Mouse (Mus musculus): ENCODE measurements around the gene Cmtm6. TPM values are rescaled to one million over a fixed set of nuclear protein-coding genes. Genes with fewer than 3 reads are reported as not detected.
A peak's percentile ranks its signal among the peaks of the same experiment; 100 is the strongest.

Gene Cmtm6
- polyA plus RNA-seq, 1 experiment from 2014 or later = 45.2 TPM

GRCm38 (mm10) chr9:114745654-114746053, 14.7 kb downstream of the Cmtm6 start:
- H3K27me3 ChIP-seq (ENCODE audit: control insufficient read depth, insufficient read depth, low read length) = no peaks in the 10 kb centered on the region
- 56% methylated on average over 4 of the region's 4 CpGs for WGBS
- H3K4me3 ChIP-seq (ENCODE audit: control insufficient read depth in 1 of 2, insufficient read depth in 1 of 2, low read depth in 1 of 2, low read length in 2 of 2) = no peak overlapping the region
- H3K36me3 ChIP-seq (ENCODE audit: control insufficient read depth, insufficient read depth, low read length) = peaks cover 59% of the 10 kb centered on the region
- H3K9ac ChIP-seq (ENCODE audit: low read length) = no peak overlapping the region
- H3K4me1 ChIP-seq (ENCODE audit: control insufficient read depth in 2 of 2, insufficient read depth in 2 of 2, low read length in 2 of 2) = peaks cover 8 to 18% of the 10 kb centered on the region in 2 experiments
- H3K9me3 ChIP-seq (ENCODE audit: control insufficient read depth, low read length) = no peaks in the 10 kb centered on the region
- no peak overlapping the region for H3K4me2 ChIP-seq (ENCODE audit: low read length)
- no peak for ATAC-seq (ENCODE audit: insufficient number of reproducible peaks, insufficient read depth, low FRiP score, low read depth)
- peak overlapping the region in 1 of 2 experiments; percentile 44; a peak in 1 of 4 replicates for H3K27ac ChIP-seq (replicated peaks in 1 of 2; ENCODE audit: control insufficient read depth in 1 of 2, insufficient read depth in 1 of 2, low read depth in 2 of 2, low read length in 2 of 2)

- peaks cover 8 to 18% of the 10 kb centered on the region in 2 experiments for H3K4me1 ChIP-seq (ENCODE audit: control insufficient read depth in 2 of 2, insufficient read depth in 2 of 2, low read length in 2 of 2)
- H3K36me3 ChIP-seq (ENCODE audit: control insufficient read depth, insufficient read depth, low read length) = peaks cover 60% of the 10 kb centered on the region
- no peak overlapping the region for H3K9ac ChIP-seq (ENCODE audit: low read length)
- H3K9me3 ChIP-seq (ENCODE audit: control insufficient read depth, low read length) = no peaks in the 10 kb centered on the region
- H3K27ac ChIP-seq (replicated peaks in 1 of 2; ENCODE audit: control insufficient read depth in 1 of 2, insufficient read depth in 1 of 2, low read depth in 2 of 2, low read length in 2 of 2) = no peak overlapping the region
- H3K4me3 ChIP-seq (ENCODE audit: control insufficient read depth in 1 of 2, insufficient read depth in 1 of 2, low read depth in 1 of 2, low read length in 2 of 2) = no peak overlapping the region
- no peaks in the 10 kb centered on the region for H3K27me3 ChIP-seq (ENCODE audit: control insufficient read depth, insufficient read depth, low read length)
- no peak overlapping the region for H3K4me2 ChIP-seq (ENCODE audit: low read length)
- WGBS = 80% methylated on average over 10 of the region's 10 CpGs
- no peak for ATAC-seq (ENCODE audit: insufficient number of reproducible peaks, insufficient read depth, low FRiP score, low read depth)
Measured at GRCm38 (mm10) chr9:114747012-114747411, 16.1 kb downstream of the Cmtm6 start.

- WGBS = 84% methylated on average over 12 of the region's 12 CpGs
- ATAC-seq (ENCODE audit: insufficient number of reproducible peaks, insufficient read depth, low FRiP score, low read depth) = no peak
- no peak overlapping the region for H3K4me2 ChIP-seq (ENCODE audit: low read length)
Measured at GRCm38 (mm10) chr9:114747466-114747865, 16.6 kb downstream of the Cmtm6 start.

GRCm38 (mm10) chr9:114751582-114751981, 20.7 kb downstream of the Cmtm6 start:
- Histone ChIP-seq H3K36me3 (ENCODE audit: control insufficient read depth, insufficient read depth, low read length) (peaks cover 56% of the 10 kb centered on the region), H3K27me3 (ENCODE audit: control insufficient read depth, insufficient read depth, low read length) (no peaks in the 10 kb centered on the region), H3K4me2 (ENCODE audit: low read length) (no peak overlapping the region), H3K27ac (replicated peaks in 1 of 2; ENCODE audit: control insufficient read depth in 1 of 2, insufficient read depth in 1 of 2, low read depth in 2 of 2, low read length in 2 of 2) (no peak overlapping the region), H3K9ac (ENCODE audit: low read length) (no peak overlapping the region), H3K9me3 (ENCODE audit: control insufficient read depth, low read length) (no peaks in the 10 kb centered on the region), H3K4me3 (ENCODE audit: control insufficient read depth in 1 of 2, insufficient read depth in 1 of 2, low read depth in 1 of 2, low read length in 2 of 2) (no peak overlapping the region), H3K4me1 (ENCODE audit: control insufficient read depth in 2 of 2, insufficient read depth in 2 of 2, low read length in 2 of 2) (peaks cover 2 to 5% of the 10 kb centered on the region in 2 experiments; a peak in 3 of 4 replicates)
- 88% methylated on average over 3 of the region's 3 CpGs for WGBS
- no peak for ATAC-seq (ENCODE audit: insufficient number of reproducible peaks, insufficient read depth, low FRiP score, low read depth)

More at GRCm38 (mm10) chr9:114747466-114747865, 16.6 kb downstream of the Cmtm6 start:
- Histone ChIP-seq H3K4me3 (ENCODE audit: control insufficient read depth in 1 of 2, insufficient read depth in 1 of 2, low read depth in 1 of 2, low read length in 2 of 2) (no peak overlapping the region), H3K9me3 (ENCODE audit: control insufficient read depth, low read length) (no peaks in the 10 kb centered on the region), H3K36me3 (ENCODE audit: control insufficient read depth, insufficient read depth, low read length) (peaks cover 57% of the 10 kb centered on the region), H3K27me3 (ENCODE audit: control insufficient read depth, insufficient read depth, low read length) (no peaks in the 10 kb centered on the region), H3K27ac (replicated peaks in 1 of 2; ENCODE audit: control insufficient read depth in 1 of 2, insufficient read depth in 1 of 2, low read depth in 2 of 2, low read length in 2 of 2) (no peak overlapping the region), H3K4me1 (ENCODE audit: control insufficient read depth in 2 of 2, insufficient read depth in 2 of 2, low read length in 2 of 2) (peaks cover 6 to 14% of the 10 kb centered on the region in 2 experiments), H3K9ac (ENCODE audit: low read length) (no peak overlapping the region)

GRCm38 (mm10) chr9:114752311-114752710, 21.4 kb downstream of the Cmtm6 start:
- H3K27ac ChIP-seq (replicated peaks in 1 of 2; ENCODE audit: control insufficient read depth in 1 of 2, insufficient read depth in 1 of 2, low read depth in 2 of 2, low read length in 2 of 2) = no peak overlapping the region
- peak overlapping the region; percentile 94 for H3K4me2 ChIP-seq (ENCODE audit: low read length)
- ATAC-seq (ENCODE audit: insufficient number of reproducible peaks, insufficient read depth, low FRiP score, low read depth) = no peak
- H3K9ac ChIP-seq (ENCODE audit: low read length) = no peak overlapping the region
- no peak overlapping the region for H3K4me3 ChIP-seq (ENCODE audit: control insufficient read depth in 1 of 2, insufficient read depth in 1 of 2, low read depth in 1 of 2, low read length in 2 of 2)
- no peaks in the 10 kb centered on the region for H3K9me3 ChIP-seq (ENCODE audit: control insufficient read depth, low read length)
- no peaks in the 10 kb centered on the region for H3K27me3 ChIP-seq (ENCODE audit: control insufficient read depth, insufficient read depth, low read length)
- H3K36me3 ChIP-seq (ENCODE audit: control insufficient read depth, insufficient read depth, low read length) = peaks cover 56% of the 10 kb centered on the region
- 62% methylated on average over 9 of the region's 9 CpGs for WGBS
- peaks cover 2 to 5% of the 10 kb centered on the region in 2 experiments; a peak in 3 of 4 replicates for H3K4me1 ChIP-seq (ENCODE audit: control insufficient read depth in 2 of 2, insufficient read depth in 2 of 2, low read length in 2 of 2)

GRCm38 (mm10) chr9:114752863-114753484, 22.1 kb downstream of the Cmtm6 start:
- Histone ChIP-seq H3K9me3 (ENCODE audit: control insufficient read depth, low read length) (no peaks in the 10 kb centered on the region), H3K27ac (replicated peaks in 1 of 2; ENCODE audit: control insufficient read depth in 1 of 2, insufficient read depth in 1 of 2, low read depth in 2 of 2, low read length in 2 of 2) (peak overlapping the region; percentile 14 to 67; a peak in 2 of 4 replicates), H3K36me3 (ENCODE audit: control insufficient read depth, insufficient read depth, low read length) (peaks cover 52% of the 10 kb centered on the region), H3K27me3 (ENCODE audit: control insufficient read depth, insufficient read depth, low read length) (no peaks in the 10 kb centered on the region), H3K4me3 (ENCODE audit: control insufficient read depth in 1 of 2, insufficient read depth in 1 of 2, low read depth in 1 of 2, low read length in 2 of 2) (peak overlapping the region; percentile 61 to 65), H3K9ac (ENCODE audit: low read length) (peak overlapping the region; percentile 80), H3K4me2 (ENCODE audit: low read length) (peak overlapping the region; percentile 94), H3K4me1 (ENCODE audit: control insufficient read depth in 2 of 2, insufficient read depth in 2 of 2, low read length in 2 of 2) (peaks cover 2 to 5% of the 10 kb centered on the region in 2 experiments; a peak in 3 of 4 replicates)
- peak; percentile 82 for ATAC-seq (ENCODE audit: insufficient number of reproducible peaks, insufficient read depth, low FRiP score, low read depth)
- WGBS = 7% methylated on average over 36 of the region's 36 CpGs

GRCm38 (mm10) chr9:114758272-114758671, 27.4 kb downstream of the Cmtm6 start:
- no peak for ATAC-seq (ENCODE audit: insufficient number of reproducible peaks, insufficient read depth, low FRiP score, low read depth)
- peaks cover 75% of the 10 kb centered on the region for H3K36me3 ChIP-seq (ENCODE audit: control insufficient read depth, insufficient read depth, low read length)
- peaks cover under 1 to 2% of the 10 kb centered on the region in 2 experiments; a peak in 3 of 4 replicates for H3K4me1 ChIP-seq (ENCODE audit: control insufficient read depth in 2 of 2, insufficient read depth in 2 of 2, low read length in 2 of 2)
- H3K4me2 ChIP-seq (ENCODE audit: low read length) = no peak overlapping the region
- no peak overlapping the region for H3K4me3 ChIP-seq (ENCODE audit: control insufficient read depth in 1 of 2, insufficient read depth in 1 of 2, low read depth in 1 of 2, low read length in 2 of 2)
- no peak overlapping the region for H3K9ac ChIP-seq (ENCODE audit: low read length)
- no peak overlapping the region for H3K27ac ChIP-seq (replicated peaks in 1 of 2; ENCODE audit: control insufficient read depth in 1 of 2, insufficient read depth in 1 of 2, low read depth in 2 of 2, low read length in 2 of 2)
- WGBS = 76% methylated on average over 7 of the region's 7 CpGs
- H3K9me3 ChIP-seq (ENCODE audit: control insufficient read depth, low read length) = no peaks in the 10 kb centered on the region
- no peaks in the 10 kb centered on the region for H3K27me3 ChIP-seq (ENCODE audit: control insufficient read depth, insufficient read depth, low read length)

GRCm38 (mm10) chr9:114758801-114759200, 27.9 kb downstream of the Cmtm6 start:
- no peak overlapping the region for H3K4me2 ChIP-seq (ENCODE audit: low read length)
- H3K9ac ChIP-seq (ENCODE audit: low read length) = no peak overlapping the region
- H3K27me3 ChIP-seq (ENCODE audit: control insufficient read depth, insufficient read depth, low read length) = no peaks in the 10 kb centered on the region
- H3K4me3 ChIP-seq (ENCODE audit: control insufficient read depth in 1 of 2, insufficient read depth in 1 of 2, low read depth in 1 of 2, low read length in 2 of 2) = no peak overlapping the region
- H3K27ac ChIP-seq (replicated peaks in 1 of 2; ENCODE audit: control insufficient read depth in 1 of 2, insufficient read depth in 1 of 2, low read depth in 2 of 2, low read length in 2 of 2) = no peak overlapping the region
- no peak for ATAC-seq (ENCODE audit: insufficient number of reproducible peaks, insufficient read depth, low FRiP score, low read depth)
- H3K36me3 ChIP-seq (ENCODE audit: control insufficient read depth, insufficient read depth, low read length) = peaks cover 75% of the 10 kb centered on the region
- no peaks in the 10 kb centered on the region for H3K4me1 ChIP-seq (ENCODE audit: control insufficient read depth in 2 of 2, insufficient read depth in 2 of 2, low read length in 2 of 2)
- H3K9me3 ChIP-seq (ENCODE audit: control insufficient read depth, low read length) = no peaks in the 10 kb centered on the region
- WGBS = 79% methylated on average over 5 of the region's 5 CpGs
